Mouse (Mus musculus): ENCODE results near the gene 4930523C07Rik.
A peak's percentile ranks its signal among the peaks of the same experiment; 100 is the strongest.

4930523C07Rik gene

GRCm38 (mm10) chr1:160044237-160045021, at the start of gene 4930523C07Rik:
TSS of gene 4930523C07Rik (plus strand) at chr1:160044382.
- peak; percentile 61 to 74 for DNase-seq (ENCODE audit: low spot score in 2 of 2)

GRCm38 (mm10) chr1:159997329-159997728, 46.9 kb upstream of the 4930523C07Rik start:
- DNase-seq (ENCODE audit: low spot score in 2 of 2) = no peak

DNA sequence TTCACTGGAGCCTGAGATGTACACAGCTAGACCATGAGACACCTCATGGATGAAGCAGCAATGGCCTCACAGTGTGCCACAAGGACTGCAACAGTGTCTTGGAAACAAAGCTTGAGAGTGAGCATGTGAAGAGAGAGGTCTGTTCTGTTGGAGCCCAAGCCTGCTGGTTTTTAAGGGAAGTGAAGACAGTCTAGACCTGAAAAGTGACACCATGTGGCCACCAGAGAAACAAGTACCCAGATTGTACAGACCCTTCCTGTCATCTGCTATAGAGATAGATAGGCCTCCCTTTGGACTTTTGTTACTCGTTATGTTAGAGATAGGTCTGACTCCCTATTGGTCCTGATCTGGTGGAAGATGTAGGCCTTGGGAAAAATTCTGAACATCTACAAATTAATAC, 45.8 kb upstream of the 4930523C07Rik start:
- DNase-seq (ENCODE audit: low spot score in 2 of 2) = no peak

DNA sequence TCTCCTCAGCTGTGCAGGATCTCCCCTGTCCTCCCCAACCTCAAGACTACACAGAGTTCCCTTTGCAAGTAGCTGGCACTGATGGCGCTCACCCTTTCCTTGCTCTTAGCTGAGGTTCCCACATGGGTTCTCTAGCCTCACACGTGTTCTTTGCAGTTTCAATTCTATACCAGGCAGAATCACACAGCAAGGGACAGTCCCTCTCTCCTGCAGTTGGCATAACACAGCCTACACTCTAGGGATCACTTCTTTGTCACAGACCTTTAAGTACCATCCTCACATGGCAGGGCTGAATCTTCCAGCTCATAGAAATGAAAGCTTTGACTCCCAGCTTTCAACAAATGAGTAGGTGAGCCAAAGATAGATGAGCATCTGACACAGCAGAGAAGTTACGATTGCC, 45.0 kb upstream of the 4930523C07Rik start:
- DNase-seq (ENCODE audit: low spot score in 2 of 2) = no peak

- DNase-seq (ENCODE audit: low spot score in 2 of 2) = no peak
Measured at GRCm38 (mm10) chr1:160005319-160005718, 38.9 kb upstream of the 4930523C07Rik start.

GRCm38 (mm10) chr1:160006919-160007588, 37.1 kb upstream of the 4930523C07Rik start:
- DNase-seq (ENCODE audit: low spot score in 2 of 2) = no peak

DNA sequence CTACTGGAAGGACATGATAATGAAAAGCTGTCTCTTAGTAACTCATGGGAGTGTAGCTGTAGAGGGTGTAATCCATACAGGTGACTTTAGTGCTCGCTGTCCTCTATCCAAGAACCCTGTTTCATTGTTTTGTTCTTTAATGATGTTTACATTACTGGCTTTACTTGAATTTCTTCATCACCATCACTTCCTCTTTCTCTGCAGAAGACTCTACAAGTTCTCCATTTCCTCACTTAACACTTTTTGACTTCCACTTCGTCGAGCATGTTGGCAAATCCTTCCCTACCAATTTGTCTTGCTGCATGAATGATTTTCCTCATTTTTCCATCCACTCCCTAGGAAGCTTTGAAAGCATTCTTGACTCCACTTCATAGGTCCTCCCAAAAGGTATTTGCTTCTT, 31.1 kb upstream of the 4930523C07Rik start:
- no peak for DNase-seq (ENCODE audit: low spot score in 2 of 2)

- no peak for DNase-seq (ENCODE audit: low spot score in 2 of 2)
Measured at GRCm38 (mm10) chr1:160024339-160024980, 19.7 kb upstream of the 4930523C07Rik start.

- DNase-seq (ENCODE audit: low spot score in 2 of 2) = no peak
Measured at GRCm38 (mm10) chr1:160025146-160025894, 18.9 kb upstream of the 4930523C07Rik start.

- no peak for DNase-seq (ENCODE audit: low spot score in 2 of 2)
Measured at GRCm38 (mm10) chr1:160025895-160026255, 18.3 kb upstream of the 4930523C07Rik start.

DNA sequence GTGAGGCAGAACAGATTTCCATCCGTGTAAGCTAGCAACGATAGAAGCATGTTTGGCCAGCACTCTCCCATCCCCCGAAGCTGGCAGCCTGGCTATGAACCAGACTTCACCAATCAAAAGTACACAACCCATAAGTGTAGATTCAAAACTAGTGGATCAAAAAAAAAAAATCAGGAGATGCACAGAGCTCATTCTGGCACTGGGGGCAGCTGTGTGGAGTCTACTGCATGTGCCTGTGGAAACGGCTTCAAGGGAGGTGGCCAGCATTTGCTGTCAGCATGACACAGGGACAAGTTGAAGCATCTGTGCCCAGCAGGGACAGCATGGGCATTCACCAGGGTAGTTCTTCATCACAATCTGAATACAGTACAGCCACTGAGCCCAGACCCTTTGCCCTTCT, 16.2 kb upstream of the 4930523C07Rik start:
- no peak for DNase-seq (ENCODE audit: low spot score in 2 of 2)

DNA sequence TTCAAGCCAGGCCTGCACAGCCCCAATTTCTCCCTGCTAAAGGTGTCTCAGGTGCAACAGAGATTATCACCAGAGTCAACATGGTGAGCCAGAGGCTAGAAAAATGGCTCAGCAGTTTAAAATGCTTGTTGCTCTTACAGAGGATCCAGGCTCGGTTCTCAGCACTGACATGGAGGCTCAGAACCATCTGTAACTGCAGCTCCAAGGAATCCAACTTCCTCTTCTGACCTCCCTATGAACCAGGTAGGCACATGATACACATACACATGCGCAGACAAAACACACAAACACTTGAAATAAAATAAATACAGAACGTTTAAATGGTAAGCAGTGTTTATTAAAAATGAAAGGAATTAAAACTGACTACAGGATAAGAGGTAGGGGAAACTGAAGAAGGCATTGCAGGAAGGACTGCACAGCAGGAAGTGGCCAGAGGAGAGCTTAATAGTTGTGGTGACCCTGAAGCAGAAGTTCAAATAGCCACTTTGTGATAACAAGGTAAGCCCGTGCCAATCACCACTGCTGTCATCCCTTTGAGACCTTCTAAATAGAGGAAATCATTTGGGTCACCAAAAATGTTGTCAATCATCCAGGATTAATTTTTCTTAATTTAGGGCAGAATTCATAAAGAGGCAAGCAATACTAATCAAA, 10.1 kb upstream of the 4930523C07Rik start:
- no peak for DNase-seq (ENCODE audit: low spot score in 2 of 2)

DNA sequence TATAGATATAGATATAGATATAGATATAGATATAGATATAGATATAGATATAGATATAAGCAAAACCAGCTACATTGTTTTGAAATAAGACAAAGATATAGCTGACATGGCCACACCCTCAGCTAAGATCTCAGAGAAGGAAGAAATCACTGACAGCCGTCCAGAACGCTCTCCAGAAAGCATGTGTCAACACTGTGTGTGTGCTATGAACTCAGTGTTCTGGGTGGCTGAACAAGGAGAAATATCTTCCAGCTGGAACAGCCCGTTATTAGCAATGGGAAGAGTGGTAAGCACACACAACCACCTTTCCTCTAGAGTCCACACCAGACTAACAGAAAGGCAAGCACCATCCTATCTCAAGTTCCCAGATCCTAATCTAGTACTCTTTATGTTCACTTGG, 8.6 kb upstream of the 4930523C07Rik start:
- no peak for DNase-seq (ENCODE audit: low spot score in 2 of 2)

DNA sequence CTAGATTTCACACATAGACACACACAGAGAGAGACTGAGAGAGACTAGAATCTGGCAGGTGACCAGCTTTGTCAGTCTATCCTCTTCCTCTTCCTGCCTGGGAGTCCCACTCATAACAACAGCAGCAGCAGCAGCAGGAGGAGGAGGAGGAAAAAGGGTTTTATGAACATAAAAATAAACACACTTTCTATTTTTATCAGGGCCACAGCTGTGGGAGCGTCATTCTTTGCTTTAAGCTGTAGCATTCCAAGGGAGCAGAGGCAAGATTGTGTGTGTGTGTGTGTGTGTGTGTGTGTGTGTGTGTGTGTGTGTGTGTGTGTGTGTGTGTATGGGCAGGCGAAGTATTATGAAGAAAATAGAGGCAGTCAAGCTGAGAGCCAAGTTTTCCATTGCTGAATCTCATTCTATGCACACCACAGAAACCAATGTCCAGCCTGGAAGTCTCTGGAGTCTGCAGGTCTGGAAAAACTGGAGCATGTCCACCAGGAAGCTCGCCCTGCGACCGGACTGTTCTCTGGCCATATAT, 7.1 kb upstream of the 4930523C07Rik start:
- DNase-seq (ENCODE audit: low spot score in 2 of 2) = no peak

DNA sequence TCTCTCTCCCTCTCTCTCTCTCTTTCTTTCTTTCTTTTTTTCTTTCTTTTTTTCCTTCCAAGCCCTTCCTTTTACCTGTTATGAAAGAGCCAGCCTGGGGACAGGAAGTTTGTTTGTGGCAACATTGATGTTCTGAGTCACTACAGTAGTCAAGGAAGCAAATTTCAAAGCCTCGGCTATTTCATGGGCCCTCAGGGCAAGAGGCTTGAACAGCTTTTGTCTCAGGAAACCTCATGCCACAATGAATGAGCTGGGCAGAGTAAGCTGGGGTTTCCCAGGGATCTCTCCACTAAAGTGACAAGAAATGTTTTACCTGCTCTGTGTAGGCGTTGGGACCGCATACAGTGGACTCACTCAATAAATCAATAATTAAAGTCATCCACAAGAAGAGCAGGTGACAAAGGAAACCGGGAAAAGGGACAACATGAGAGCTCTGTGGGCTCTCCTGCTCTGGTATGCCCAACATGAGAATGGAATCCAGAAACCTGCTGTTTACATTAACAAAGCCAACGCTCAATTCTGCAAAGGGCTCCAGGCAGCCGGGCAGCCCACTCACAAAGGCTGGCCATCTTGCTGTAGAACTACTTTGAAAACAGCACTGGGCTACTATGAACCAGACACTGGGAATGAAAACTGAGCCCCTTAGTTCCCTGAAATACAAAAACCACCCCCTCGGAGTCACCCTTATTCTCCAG, 4.1 kb upstream of the 4930523C07Rik start:
- no peak for DNase-seq (ENCODE audit: low spot score in 2 of 2)

DNA sequence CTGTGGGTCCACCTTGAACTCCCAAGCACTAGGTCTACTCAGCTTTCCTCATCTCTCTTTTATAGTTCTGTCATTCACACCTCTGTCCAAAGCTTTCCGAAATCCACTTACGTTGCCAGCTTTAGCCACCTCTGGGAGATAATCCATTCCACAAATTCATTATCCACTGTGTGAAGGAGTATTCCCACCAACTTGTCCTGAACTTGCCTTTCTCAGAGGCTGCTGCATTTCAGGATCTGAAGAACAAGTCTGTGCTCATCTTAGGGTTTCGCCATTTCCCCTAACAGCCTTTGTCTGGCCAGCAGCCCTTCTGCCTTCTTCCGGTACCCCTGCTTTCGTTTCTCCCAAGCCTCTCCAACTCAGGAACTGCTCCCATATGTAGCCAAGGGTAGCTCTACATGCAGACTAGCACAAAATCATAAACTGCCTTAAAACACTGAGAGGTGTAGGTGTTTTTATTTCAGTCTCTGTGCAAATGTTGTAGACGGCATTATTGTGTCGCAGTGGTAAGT, 2.9 kb upstream of the 4930523C07Rik start:
- no peak for DNase-seq (ENCODE audit: low spot score in 2 of 2)

DNA sequence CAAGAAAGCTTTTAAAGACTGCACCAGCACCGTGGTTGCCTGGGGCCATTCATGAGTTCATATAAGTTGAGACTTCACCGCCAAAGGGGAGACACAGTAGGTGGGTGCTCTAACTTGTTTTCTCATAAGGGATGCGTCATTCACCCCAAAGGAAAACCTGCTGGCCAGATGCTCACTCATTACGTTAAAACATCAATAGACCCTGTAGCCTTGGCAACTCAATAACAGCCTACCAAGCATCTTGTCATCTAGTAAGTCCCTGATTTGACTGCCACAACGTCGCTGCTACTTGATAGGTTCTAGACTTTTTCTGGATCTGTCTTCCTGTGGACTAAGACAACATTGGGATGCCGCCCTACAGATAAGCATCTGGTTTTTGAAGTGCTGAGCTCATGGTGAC, 1.8 kb upstream of the 4930523C07Rik start:
- no peak for DNase-seq (ENCODE audit: low spot score in 2 of 2)

GRCm38 (mm10) chr1:160043271-160043975, 759 bp upstream of the 4930523C07Rik start:
- DNase-seq (ENCODE audit: low spot score in 2 of 2) = no peak

GRCm38 (mm10) chr1:160045056-160045715, 1.0 kb downstream of the 4930523C07Rik start:
- DNase-seq (ENCODE audit: low spot score in 2 of 2) = no peak

All from urinary bladder, postnatal 4 days (tissue).